Mouse (Mus musculus) lung, adult 2 months (tissue): ENCODE results near the gene Tmem181a.
"Not testable (repeated sequence)": the region's sequence is repeated elsewhere in the genome, so short reads cannot be mapped to it uniquely, and the experiment has no call there.

Experiments
- CTCF ChIP-seq: fragments of 200-500 bp; IDR thresholded peaks from 2 replicates; pipeline ENCODE4 v1.5.1; 2011; ENCODE audit warnings: mild to moderate bottlenecking, low read length, control low read depth; ENCODE audit not compliant: insufficient read depth
- POLR2A ChIP-seq: fragments of 200-500 bp; IDR thresholded peaks from 2 replicates; pipeline ENCODE4 v1.6.1; 2011; ENCODE audit warnings: low read depth, mild to moderate bottlenecking, control low read depth, low read length, borderline replicate concordance; ENCODE audit errors: extremely low read depth

GRCm38 (mm10) chr17:6321778-6322101 lies 65.1 kb downstream of the Tmem181a start:
- TF ChIP-seq CTCF, POLR2A: not testable (repeated sequence)
